Mouse (Mus musculus): ENCODE data around the gene Mboat2.

GRCm38 (mm10) chr12:24971490-24972200 is 141.0 kb downstream of the Mboat2 start:
- no peak for TF ChIP-seq CTCF (IDR thresholded peaks at IDR 0.05; ENCODE audit: low read depth)
- TF ChIP-seq EP300 (IDR thresholded peaks at IDR 0.05; ENCODE audit: low read depth): no peak

Data from heart, postnatal 0 days (tissue).